Comparison of ENCODE assay signal across 9 mouse cellular contexts in genomic region chr12:80577049-80577448, GRCm38 (mm10). TPM values are rescaled to one million over a fixed set of nuclear protein-coding genes. Genes with fewer than 3 reads are reported as not detected.
DNase-seq lines count a peak whose midpoint lies in the region; ATAC-seq lines count a peak whose summit lies in the region.
"Had no signal": no experiment of that assay in that cellular context is flagged by ENCODE, and none has a peak within 500 bp of the region (broad histone marks: within the 10 kb centered on the region; RNA-seq: fewer than 3 reads in every experiment).

No protein-coding gene starts in this region.

- no peaks in the 10 kb centered on the region for H3K27me3 ChIP-seq in midbrain, embryonic 14.5 days (ENCODE audit: control insufficient read depth, insufficient read depth, low read length)
- no peaks in the 10 kb centered on the region for H3K27me3 ChIP-seq in midbrain, embryonic 15.5 days (replicated peaks)
- no peaks in the 10 kb centered on the region for H3K27me3 ChIP-seq in heart, embryonic 11.5 days (ENCODE audit: control insufficient read depth, insufficient read depth, low read length)

- peak; percentile 27 for DNase-seq in gastrocnemius, postnatal 14 days
- DNase-seq in gastrocnemius, postnatal 25 days: no peak
- peak; percentile 66 for DNase-seq in midbrain, embryonic 14.5 days
- DNase-seq in adrenal gland, postnatal 14 days: peak; percentile 68
- peak; percentile 17 for DNase-seq in forelimb bud, embryonic 11.5 days (ENCODE audit: low read depth, low spot score)
- DNase-seq in thymus, postnatal 36 days: peak; percentile 7 to 24

- intact Hi-C loops in gastrocnemius, postnatal 14 days (cut with DNase I; ENCODE audit: low total_unique reads): no loop called here

- H3K9me3 ChIP-seq in midbrain, embryonic 14.5 days (ENCODE audit: control insufficient read depth, low read length): no peaks in the 10 kb centered on the region
- no peaks in the 10 kb centered on the region for H3K9me3 ChIP-seq in midbrain, embryonic 15.5 days
- H3K9me3 ChIP-seq in heart, embryonic 11.5 days (replicated peaks; ENCODE audit: control insufficient read depth, low read length): no peaks in the 10 kb centered on the region
- H3K9me3 ChIP-seq: megakaryocyte, embryonic 14.5 days had no signal

- H3K4me1 ChIP-seq in midbrain, embryonic 14.5 days (ENCODE audit: control insufficient read depth, insufficient read depth, low read length): 0 out of 2 replicates have a peak, but pooled peaks cover 5% of the 10 kb centered on the region
- H3K4me1 ChIP-seq in midbrain, embryonic 15.5 days: peaks cover 15% of the 10 kb centered on the region
- peaks cover 17% of the 10 kb centered on the region for H3K4me1 ChIP-seq in heart, embryonic 11.5 days (ENCODE audit: control insufficient read depth, insufficient read depth, low read length)
- H3K4me1 ChIP-seq: megakaryocyte, embryonic 14.5 days had no signal

- H3K27ac ChIP-seq in midbrain, embryonic 14.5 days (replicated peaks; ENCODE audit: low read depth, low read length): no peak overlapping the region
- no peak overlapping the region for H3K27ac ChIP-seq in midbrain, embryonic 15.5 days
- no peak overlapping the region for H3K27ac ChIP-seq in heart, embryonic 11.5 days (ENCODE audit: low read depth, low read length)

- H3K36me3 ChIP-seq in midbrain, embryonic 14.5 days (ENCODE audit: control insufficient read depth, insufficient read depth, low read length): peaks cover 12% of the 10 kb centered on the region; the same call in 1 of the 2 replicates
- H3K36me3 ChIP-seq in midbrain, embryonic 15.5 days (replicated peaks): peaks cover 6% of the 10 kb centered on the region; the same call in 1 of the 2 replicates
- no peaks in the 10 kb centered on the region for H3K36me3 ChIP-seq in heart, embryonic 11.5 days (ENCODE audit: control insufficient read depth, insufficient read depth, low read length)

- H3K4me3 ChIP-seq in midbrain, embryonic 14.5 days (replicated peaks; ENCODE audit: low read depth, low read length): no peak overlapping the region
- H3K4me3 ChIP-seq in midbrain, embryonic 15.5 days: no peak overlapping the region
- H3K4me3 ChIP-seq in heart, embryonic 11.5 days (ENCODE audit: low read depth, low read length): no peak overlapping the region
- H3K4me3 ChIP-seq: megakaryocyte, embryonic 14.5 days had no signal

- H3K9ac ChIP-seq in midbrain, embryonic 14.5 days (replicated peaks; ENCODE audit: low read length): no peak overlapping the region
- H3K9ac ChIP-seq in midbrain, embryonic 15.5 days: no peak overlapping the region
- no peak overlapping the region for H3K9ac ChIP-seq in heart, embryonic 11.5 days (ENCODE audit: low read depth, low read length)

- no peak for ATAC-seq in midbrain, embryonic 14.5 days (ENCODE audit: low FRiP score, low TSS enrichment)
- ATAC-seq in midbrain, embryonic 15.5 days (replicated peaks): no peak
- ATAC-seq in heart, embryonic 11.5 days (replicated peaks; ENCODE audit: insufficient number of reproducible peaks, low FRiP score, low TSS enrichment): no peak

- WGBS in midbrain, embryonic 14.5 days: 78% methylated on average over 5 of the region's 5 CpGs
- 76% methylated on average over 5 of the region's 5 CpGs for WGBS in midbrain, embryonic 15.5 days
- WGBS in heart, embryonic 11.5 days (ENCODE audit: insufficient replicate concordance): 71% methylated on average over 5 of the region's 5 CpGs

- H3K4me2 ChIP-seq in midbrain, embryonic 14.5 days (ENCODE audit: low read length): no peak overlapping the region
- H3K4me2 ChIP-seq in midbrain, embryonic 15.5 days: no peak overlapping the region
- no peak overlapping the region for H3K4me2 ChIP-seq in heart, embryonic 11.5 days

RNA-seq across cellular contexts. Expression of gene Galnt16, which starts 59.0 kb away (rescaled TPM):
- 10 to 100 TPM in 1 of 2 experiments, 1 to 10 TPM in 1; 8.9 to 11.1 TPM for total RNA-seq in gastrocnemius, postnatal 14 days (2021)
- 1 to 10 TPM; 3.9 to 6.0 TPM for total RNA-seq in gastrocnemius, postnatal 25 days (2021)
- 21.7 and 30.4 TPM in 2 replicates for polyA plus RNA-seq in midbrain, embryonic 14.5 days (2014; fragmentation: Nextera tagmentation; extraction: Ambion mirVana)
- 39.5 and 42.4 TPM in 2 replicates for polyA plus RNA-seq in midbrain, embryonic 15.5 days (2015; fragmentation: Nextera tagmentation; extraction: Ambion mirVana)
- 11.3 and 14.6 TPM in 2 replicates for total RNA-seq in adrenal gland, postnatal 14 days (2021)
- polyA plus RNA-seq in heart, embryonic 11.5 days (2014; fragmentation: Nextera tagmentation; extraction: Ambion mirVana): 1.0 and 1.3 TPM in 2 replicates
